Mouse (Mus musculus) adrenal gland, adult 2 months (tissue): ENCODE measurements around the gene Erlec1. TPM values are rescaled to one million over a fixed set of nuclear protein-coding genes. Genes with fewer than 3 reads are reported as not detected.

Experiments
- polyA plus RNA-seq: library from polyadenylated mRNA; depleted of rRNA; stranded (reverse); fragments of >200 nt; gene quantifications from 2 replicates; pipeline ENCODE4 v1.2.3, GENCODE M21; 2012; rRNA removed
- total RNA-seq, 2 experiments: library from RNA; stranded (reverse); gene quantifications; 2 replicates each; pipeline ENCODE4 v1.2.3; 2021

Erlec1 gene
- total and polyA plus RNA-seq, 3 experiments, result 20.1 to 66.0 (median 56.3) TPM

Other genes starting within 250 kb of the Erlec1 start
- 10 to 100 TPM; 52.1 to 65.0 TPM for gene Psme4, start 182.6 kb downstream of the Erlec1 start, total RNA-seq
- 3.2 and 3.7 TPM in 2 replicates for gene Psme4, start 182.6 kb downstream of the Erlec1 start, polyA plus RNA-seq
- 1 to 10 TPM; 1.2 to 1.5 TPM for gene Gpr75, start 69.0 kb downstream of the Erlec1 start, total RNA-seq
- 0.63 and 0.76 TPM in 2 replicates for gene Gpr75, start 69.0 kb downstream of the Erlec1 start, polyA plus RNA-seq
- 10 to 100 TPM in 1 of 2 experiments, 1 to 10 TPM in 1; 9.9 to 13.9 TPM for gene Asb3, start 68.9 kb downstream of the Erlec1 start, total RNA-seq
- gene Asb3, start 68.9 kb downstream of the Erlec1 start, polyA plus RNA-seq, result 0.26 and 0.51 TPM in 2 replicates
- gene Chac2, start 32.0 kb upstream of the Erlec1 start, total RNA-seq, result 10 to 100 TPM in 1 of 2 experiments, 1 to 10 TPM in 1; 8.6 to 12.3 TPM
- gene Chac2, start 32.0 kb upstream of the Erlec1 start, polyA plus RNA-seq, result 1.2 and 2.3 TPM in 2 replicates
- not detected for gene Gm17332, start 228.1 kb upstream of the Erlec1 start, total RNA-seq
- gene Gm17332, start 228.1 kb upstream of the Erlec1 start, polyA plus RNA-seq, result not detected in 2 replicates